Mouse (Mus musculus) E14TG2a.4 (cell line): ENCODE data around the gene Pfas.
A peak's percentile ranks its signal among the peaks of the same experiment; 100 is the strongest.

ENCODE experiments used
- H3K27me3 ChIP-seq: 2 replicates; pipeline ENCODE4 v1.6.1; 2014; ENCODE audit warnings: low read length, control low read depth; ENCODE audit not compliant: insufficient read depth
- H3K36me3 ChIP-seq: 2 replicates; pipeline ENCODE4 v1.6.1; 2014; ENCODE audit warnings: low read length, control low read depth; ENCODE audit not compliant: insufficient read depth
- H3K4me1 ChIP-seq: replicated peaks from 2 replicates; pipeline ENCODE4 v1.6.1; 2014; ENCODE audit warnings: low read depth, low read length, control low read depth
- H3K4me3 ChIP-seq: replicated peaks from 2 replicates; pipeline ENCODE4 v1.5.1; 2014; ENCODE audit warnings: mild to moderate bottlenecking, low read length
- H3K9me3 ChIP-seq: 2 replicates; pipeline ENCODE4 v1.6.1; 2014; ENCODE audit warnings: low read length, control low read depth
- CTCF ChIP-seq: conservative IDR thresholded peaks from 2 replicates; pipeline ENCODE4 v1.5.1; 2014; ENCODE audit warnings: low read length
- NANOG ChIP-seq: IDR thresholded peaks from 2 replicates; pipeline ENCODE4 v1.6.1; 2014; ENCODE audit warnings: borderline replicate concordance, low read length, mixed read lengths
- POU5F1 ChIP-seq: IDR thresholded peaks from 2 replicates; pipeline ENCODE4 v1.6.1; 2014; ENCODE audit warnings: low read length, borderline replicate concordance

The Pfas gene

DNA sequence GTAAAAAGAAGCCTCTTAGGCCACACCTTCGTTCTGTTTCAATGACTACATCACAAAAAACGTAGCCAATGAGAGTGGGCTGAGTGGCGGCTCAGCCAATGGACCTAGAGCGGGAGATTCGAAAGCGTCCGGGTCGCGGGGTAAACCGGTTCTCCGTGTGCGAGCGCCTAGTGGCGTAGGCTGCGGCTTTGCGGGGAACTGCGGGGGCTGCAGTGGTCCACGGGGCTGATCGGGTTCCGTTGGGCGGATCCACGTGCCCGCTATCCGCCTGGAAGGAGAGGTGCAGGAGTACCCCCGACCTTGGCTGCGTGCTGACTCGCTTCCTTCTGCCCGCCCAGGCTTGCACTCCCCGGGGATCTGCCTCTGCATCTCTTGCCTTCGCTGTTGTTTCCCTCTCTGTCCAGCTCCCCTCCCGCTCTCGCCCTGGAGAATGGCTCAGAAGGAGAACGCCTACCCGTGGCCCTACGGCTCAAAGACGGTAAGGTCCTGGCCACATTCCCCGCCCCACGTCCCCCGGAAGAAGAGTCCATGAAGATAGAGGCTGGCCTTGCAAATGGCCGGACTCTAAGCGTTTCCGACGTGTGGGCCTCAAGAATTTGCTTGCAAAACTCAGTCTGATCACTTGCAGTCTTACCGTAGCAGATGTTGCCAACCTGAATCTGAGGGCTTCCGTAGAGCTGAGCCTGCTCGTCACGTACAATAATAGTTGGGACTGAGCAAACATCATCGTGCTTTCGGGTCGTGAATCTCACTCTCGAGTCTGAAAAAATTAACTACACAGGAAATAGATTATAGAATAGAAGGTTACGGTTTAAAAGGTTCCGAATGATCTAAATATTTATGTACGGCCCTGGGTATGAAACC, 37.5 kb upstream of the Pfas start, which contains the start of gene Aurkb:
TSS of gene Aurkb (plus strand) at position 117 of the 864 bp plus-strand sequence.
- Histone ChIP-seq H3K4me1 (peaks cover 41% of the 10 kb centered on the region), H3K4me3 (peak within 1 kb of the TSS; percentile 96), H3K36me3 (peaks cover 36% of the 10 kb centered on the region), H3K9me3 (no peaks in the 10 kb centered on the region), H3K27me3 (no peaks in the 10 kb centered on the region)
- TF ChIP-seq CTCF (no peak), POU5F1 (no peak), NANOG (no peak)

DNA sequence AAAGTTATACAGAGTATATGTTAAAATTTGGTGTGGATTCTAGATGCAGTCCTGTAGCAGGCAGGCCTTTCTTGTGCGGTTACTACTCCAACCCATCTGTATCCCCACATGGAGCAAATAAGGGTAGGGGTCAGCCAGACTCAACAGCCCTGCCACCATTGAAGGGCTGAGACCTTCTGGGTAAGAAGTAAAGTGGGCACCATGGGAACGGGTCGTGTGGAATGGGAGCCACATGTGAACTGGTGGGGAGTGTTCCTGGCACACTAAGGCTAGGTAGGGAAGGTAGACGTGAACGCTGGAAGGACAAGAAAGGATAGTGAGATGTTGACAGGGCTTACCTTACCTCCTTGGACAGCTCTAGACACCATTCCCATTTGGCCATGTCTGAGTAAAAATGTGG, 29.9 kb upstream of the Pfas start:
- H3K4me1 ChIP-seq = peaks cover 52% of the 10 kb centered on the region
- H3K27me3 ChIP-seq = no peaks in the 10 kb centered on the region
- TF ChIP-seq POU5F1 (no peak), CTCF (no peak), NANOG (no peak)
- H3K4me3 ChIP-seq = no peak overlapping the region
- H3K9me3 ChIP-seq = no peaks in the 10 kb centered on the region
- peaks cover 34% of the 10 kb centered on the region for H3K36me3 ChIP-seq

DNA sequence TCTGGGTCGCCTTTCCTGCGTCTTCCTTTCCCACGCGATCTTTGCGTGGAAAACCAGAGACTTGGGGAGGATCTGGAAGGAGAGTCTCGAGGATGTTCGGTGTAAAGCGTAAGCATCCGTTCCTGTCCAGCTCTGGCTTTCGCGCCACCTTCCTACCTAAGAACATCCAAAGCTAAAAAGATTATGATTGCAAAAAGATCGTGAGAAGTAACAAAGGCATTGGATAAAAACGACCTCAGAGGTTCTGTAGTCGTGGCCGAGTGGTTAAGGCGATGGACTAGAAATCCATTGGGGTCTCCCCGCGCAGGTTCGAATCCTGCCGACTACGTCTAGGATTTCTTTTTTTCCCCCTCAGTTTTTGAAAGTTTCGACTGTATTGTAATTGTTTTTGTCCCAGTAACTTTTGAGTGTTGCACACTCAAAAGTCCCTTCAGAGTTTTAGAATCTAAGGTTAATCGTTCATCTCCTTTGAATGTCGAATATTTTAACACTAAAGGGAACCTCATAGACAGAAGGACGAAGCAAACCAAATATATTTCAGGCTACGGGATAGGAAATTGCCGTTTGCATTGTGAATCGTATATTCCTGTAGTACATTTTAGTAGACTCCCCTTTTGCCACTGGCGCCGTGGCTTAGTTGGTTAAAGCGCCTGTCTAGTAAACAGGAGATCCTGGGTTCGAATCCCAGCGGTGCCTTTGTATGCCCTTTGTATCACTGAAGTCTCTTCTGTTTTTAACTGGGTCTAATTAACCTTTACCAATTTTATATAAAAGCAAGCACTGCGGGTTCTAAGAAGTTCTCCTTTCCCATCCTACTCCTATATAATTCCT, 29.2 kb upstream of the Pfas start:
- TF ChIP-seq POU5F1 (peak; percentile 17; the same call in 1 of the 2 replicates), NANOG (no peak), CTCF (no peak)
- Histone ChIP-seq H3K4me3 (peak overlapping the region; percentile 89), H3K9me3 (no peaks in the 10 kb centered on the region)

DNA sequence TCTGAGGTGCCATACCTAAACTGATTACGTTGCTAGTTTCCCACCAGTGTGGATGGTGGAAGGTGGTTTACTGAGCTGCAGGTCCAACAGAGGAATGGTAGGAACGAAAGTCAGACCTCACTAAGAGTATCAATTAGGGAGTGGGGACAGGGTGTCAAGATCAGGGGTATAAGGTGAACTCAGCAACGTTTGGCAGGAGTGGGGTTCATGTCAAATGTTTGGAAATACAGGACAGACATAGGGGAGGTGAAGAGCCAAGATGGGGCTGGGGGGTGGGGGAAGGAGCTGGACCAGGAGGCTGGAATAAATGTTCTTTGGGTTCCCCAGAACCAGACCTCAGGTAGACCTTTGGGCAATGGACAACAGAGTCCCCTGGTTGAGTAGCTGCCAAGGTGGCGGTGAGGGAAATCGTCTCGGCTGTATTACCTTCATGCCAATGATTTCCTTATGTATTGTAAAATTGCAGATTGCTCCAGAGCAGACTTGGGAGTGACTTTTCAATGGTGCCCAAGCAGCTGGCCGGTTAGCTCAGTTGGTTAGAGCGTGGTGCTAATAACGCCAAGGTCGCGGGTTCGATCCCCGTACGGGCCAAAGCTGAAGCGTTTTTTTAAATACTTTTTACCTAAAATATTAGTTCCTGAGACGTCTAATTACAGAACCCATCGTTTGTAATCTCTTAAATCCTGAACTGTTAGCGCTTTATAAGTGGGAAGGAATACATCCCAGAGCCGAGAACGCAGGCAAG, 28.4 kb upstream of the Pfas start:
- Histone ChIP-seq H3K9me3 (no peaks in the 10 kb centered on the region), H3K27me3 (no peaks in the 10 kb centered on the region), H3K4me3 (peak overlapping the region; percentile 89), H3K36me3 (peaks cover 49% of the 10 kb centered on the region), H3K4me1 (peaks cover 58% of the 10 kb centered on the region)
- TF ChIP-seq POU5F1 (no peak), CTCF (no peak), NANOG (no peak)

More for the DNA sequence above, 29.2 kb upstream of the Pfas start:
- Histone ChIP-seq H3K27me3 (no peaks in the 10 kb centered on the region), H3K36me3 (peaks cover 41% of the 10 kb centered on the region), H3K4me1 (peaks cover 58% of the 10 kb centered on the region)

DNA sequence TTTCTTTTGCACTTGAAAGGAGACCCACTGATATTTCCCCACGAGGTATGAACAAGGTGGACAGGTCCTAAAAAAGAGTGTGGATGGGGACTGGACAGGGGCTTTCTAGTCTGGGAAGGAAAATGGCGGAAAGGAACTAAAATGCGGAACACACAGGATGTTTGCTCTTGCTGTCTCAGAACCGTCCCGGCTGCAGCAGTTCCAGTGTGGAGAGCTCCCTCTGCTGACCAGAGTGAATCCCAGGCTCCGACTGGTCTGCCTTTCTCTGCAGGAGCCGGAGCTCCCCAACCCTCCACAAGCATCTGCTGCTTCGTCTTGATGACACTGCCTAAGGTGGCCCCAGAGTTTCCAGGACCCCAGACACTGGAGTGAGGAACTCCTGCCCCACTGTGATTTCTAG, 27.6 kb upstream of the Pfas start:
- peak; percentile 62 for TF ChIP-seq CTCF
- TF ChIP-seq NANOG = no peak
- TF ChIP-seq POU5F1 = no peak
- H3K4me1 ChIP-seq = peaks cover 58% of the 10 kb centered on the region
- H3K27me3 ChIP-seq = no peaks in the 10 kb centered on the region
- H3K9me3 ChIP-seq = no peaks in the 10 kb centered on the region
- peaks cover 57% of the 10 kb centered on the region for H3K36me3 ChIP-seq
- peak overlapping the region; percentile 89 for H3K4me3 ChIP-seq

DNA sequence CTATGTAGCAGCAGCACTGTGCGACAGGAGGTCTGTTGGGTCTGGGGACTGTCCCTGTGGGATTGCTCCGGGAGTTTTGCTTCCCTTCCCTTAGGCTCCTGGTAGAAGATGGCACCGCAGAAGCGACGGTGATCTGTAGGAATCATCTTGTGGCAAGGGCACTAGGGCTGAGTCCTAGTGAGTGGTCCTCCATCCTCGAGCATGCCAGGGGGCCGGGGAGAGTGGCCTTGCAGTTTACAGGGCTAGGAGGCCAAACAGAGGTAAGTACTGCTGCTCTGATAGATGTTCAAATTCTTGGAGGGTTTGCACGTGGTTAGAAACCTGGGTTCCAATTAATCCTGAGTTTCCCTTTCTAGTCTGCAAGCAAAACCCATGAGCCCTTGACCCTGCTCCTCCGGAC, 27.2 kb upstream of the Pfas start:
- Histone ChIP-seq H3K27me3 (no peaks in the 10 kb centered on the region), H3K4me1 (peaks cover 58% of the 10 kb centered on the region), H3K4me3 (peak overlapping the region; percentile 89), H3K9me3 (no peaks in the 10 kb centered on the region), H3K36me3 (peaks cover 62% of the 10 kb centered on the region)
- TF ChIP-seq POU5F1 (no peak), NANOG (no peak), CTCF (no peak)

DNA sequence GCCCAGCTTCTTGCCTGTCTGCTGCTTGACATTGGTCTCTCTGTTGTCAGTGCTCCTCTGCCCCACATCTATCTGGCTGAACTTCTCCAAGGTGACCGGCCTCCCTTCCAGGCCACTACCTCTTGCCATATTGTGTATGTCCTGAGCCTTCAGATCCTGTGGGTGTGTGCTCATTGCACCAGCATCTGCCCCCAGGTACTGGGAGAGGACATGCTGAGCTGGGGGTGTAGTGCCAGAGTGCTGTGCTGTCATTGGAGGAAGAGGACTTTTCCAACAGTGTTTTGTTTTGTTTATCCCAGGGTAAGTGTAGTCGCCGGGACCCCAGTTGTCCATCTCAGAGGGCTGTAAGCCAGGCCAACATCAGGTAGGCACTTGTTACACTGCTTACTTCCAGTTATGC, 26.3 kb upstream of the Pfas start:
- Histone ChIP-seq H3K27me3 (no peaks in the 10 kb centered on the region), H3K36me3 (peaks cover 70% of the 10 kb centered on the region), H3K4me1 (peaks cover 61% of the 10 kb centered on the region), H3K9me3 (no peaks in the 10 kb centered on the region), H3K4me3 (0 out of 2 replicates have a peak overlapping the region, but pooled peaks have one; percentile 2)
- TF ChIP-seq POU5F1 (no peak), CTCF (no peak), NANOG (no peak)
